Mouse (Mus musculus): Measurements from ENCODE around the gene Olfr62.
A peak's percentile ranks its signal among the peaks of the same experiment; 100 is the strongest.

Olfr62 gene

DNA sequence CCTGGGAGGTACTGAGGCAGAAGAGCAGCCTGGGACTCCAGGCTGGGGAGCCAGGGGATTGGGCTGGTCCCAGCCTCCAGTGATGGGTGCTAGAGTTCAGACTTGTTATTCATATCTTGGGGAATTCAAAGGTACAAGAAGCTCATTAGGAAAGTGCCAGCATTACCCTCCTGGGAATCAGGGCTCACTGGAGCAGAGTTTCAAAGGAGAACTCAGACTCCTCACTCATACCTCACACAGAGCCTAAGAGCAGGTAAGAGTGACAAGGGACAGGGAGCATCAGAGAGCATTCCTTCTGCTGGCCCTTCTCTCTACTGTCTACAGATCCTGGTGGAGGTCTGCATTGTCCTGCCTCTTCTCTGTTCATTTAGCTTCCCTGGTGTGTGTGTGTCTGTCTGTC is at the start of gene Olfr62:
TSS of gene Olfr62 (plus strand) at position 301 of the 400 bp plus-strand sequence.
- DNase-seq (ENCODE audit: low spot score): no peak

DNA sequence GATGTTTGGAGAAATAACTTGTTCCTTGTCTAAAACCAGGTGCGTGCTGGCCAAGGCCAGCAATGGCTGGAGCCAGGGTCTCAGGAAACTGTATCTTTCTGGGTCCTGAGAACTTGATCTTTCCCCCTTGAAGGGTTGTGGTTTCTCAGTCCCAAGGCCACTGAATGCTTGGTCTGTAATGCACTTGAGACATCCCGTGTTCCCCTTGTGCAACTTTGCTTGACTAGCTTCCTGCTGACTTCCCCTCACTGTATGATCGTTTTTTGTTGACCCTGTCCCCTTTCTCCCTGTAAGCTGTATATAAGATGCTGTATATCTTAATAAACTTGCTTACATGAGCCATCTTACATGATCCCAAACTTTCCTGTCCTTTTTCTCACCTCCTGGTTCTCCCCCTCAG is 48.9 kb upstream of the Olfr62 start:
- DNase-seq (ENCODE audit: low spot score): no peak

DNA sequence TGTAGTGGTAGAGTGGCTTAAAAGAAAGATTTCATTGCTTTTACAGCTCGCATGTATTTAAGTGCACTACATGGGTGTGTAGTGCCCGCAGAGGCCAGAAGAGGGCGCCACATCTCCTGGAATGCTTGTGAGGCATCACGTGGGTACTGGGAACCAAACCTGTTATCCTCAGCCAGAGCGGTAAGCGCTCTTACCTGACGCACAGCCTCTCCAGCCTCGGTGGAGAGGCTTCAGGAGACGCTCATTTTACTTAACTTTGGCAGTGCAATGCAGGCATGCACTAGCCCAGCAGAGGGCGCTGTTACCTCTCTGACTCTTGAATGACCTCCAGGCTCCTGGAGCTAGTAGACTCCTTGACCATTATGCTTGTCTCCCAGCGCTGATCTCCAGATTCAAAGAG is 46.1 kb upstream of the Olfr62 start:
- DNase-seq (ENCODE audit: low spot score): peak; percentile 41

DNA sequence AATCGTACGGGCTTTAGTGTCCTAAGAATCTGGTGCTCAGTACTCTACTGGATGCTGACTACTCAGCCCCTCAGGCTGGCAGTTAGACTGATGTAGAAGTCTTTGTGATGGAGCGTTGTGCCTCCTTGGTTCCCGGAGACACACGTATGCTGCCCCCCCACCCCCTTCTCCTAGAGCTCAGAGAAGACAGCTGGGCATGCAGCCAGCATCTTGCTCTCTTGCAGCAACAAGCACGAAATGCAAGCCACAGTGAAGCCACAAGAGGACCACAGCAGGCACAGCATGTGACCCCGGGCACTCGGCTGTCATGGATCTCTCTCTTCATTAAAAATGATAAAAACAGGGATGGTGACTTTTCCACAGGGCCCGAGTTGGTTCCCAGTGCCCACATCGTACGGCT is 43.3 kb upstream of the Olfr62 start:
- DNase-seq (ENCODE audit: low spot score): no peak

DNA sequence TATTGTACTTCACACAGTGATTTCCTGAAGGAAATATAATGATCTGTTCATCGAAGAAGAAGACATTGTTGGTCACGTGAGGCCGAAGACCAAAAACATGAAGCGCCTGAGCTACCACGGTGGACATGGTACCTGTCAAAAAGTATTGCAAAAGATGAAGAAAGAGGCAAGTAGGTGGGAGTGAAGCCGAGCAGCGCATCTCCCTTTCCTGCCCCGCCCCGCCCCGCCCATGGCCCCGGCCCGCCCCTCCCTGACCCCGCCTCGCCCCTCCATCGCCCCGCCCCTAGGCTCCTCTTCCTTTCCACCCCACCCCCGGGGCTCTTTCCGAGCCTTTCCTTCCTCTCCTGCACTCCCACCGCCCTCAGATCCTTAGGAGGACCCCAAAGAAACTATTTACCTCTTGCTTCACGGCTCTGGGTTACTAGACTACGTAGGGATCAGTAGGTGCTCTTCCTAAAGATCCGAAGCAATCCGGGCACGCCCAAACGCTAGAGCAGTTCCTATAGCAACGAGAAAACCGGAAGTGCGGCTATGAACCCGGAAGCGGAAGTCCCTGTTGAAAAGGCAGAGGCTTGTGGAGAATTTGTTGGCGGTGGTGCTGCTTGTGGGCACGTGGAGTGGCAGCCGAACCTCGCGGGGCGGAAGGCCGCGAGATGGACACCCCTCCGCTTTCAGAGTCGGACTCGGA is 38.3 kb upstream of the Olfr62 start, which contains the start of the genes Cfap57 and Ebna1bp2:
TSS of gene Cfap57 (minus strand) at position 499 of the 688 bp plus-strand sequence.
TSS of gene Ebna1bp2 (plus strand) at position 521 of the 688 bp plus-strand sequence.
- DNase-seq (ENCODE audit: low spot score): peak; percentile 94

DNA sequence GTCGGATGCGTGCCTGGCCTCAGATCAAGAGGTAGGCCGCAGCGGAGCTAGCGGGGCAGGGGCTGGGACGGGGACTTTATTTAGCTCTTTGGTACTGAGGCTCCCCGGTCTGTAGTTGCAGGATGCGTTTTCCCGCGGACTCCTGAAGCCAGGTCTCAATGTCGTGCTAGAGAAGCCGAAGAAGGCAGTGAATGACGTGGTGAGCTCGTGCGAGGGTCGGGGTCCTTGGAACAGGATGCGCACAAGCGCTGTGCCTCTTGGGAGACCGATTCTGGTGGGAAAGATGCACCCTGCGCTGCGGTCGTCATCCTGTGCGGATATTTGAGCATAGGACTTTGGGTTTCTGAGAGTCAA is 37.8 kb upstream of the Olfr62 start:
- DNase-seq (ENCODE audit: low spot score): no peak

DNA sequence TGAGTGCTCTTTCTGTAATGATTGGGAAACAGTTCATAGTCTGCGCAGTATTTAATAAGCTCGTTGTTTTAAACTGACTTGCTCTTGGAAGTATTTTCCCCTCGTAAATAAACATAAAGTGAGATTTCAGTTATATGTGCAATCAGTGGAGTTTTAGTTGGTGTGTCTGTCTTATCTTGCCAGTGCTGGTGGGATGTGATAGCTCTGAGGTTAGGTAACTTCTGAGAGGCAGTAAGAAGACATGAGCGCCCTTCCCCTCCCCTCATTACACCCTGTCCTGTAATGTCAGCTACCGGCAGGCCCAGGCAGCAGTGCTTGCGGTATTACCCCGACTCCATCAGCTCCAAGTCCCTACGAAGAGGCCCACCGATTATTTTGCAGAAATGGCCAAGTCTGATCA is 37.0 kb upstream of the Olfr62 start:
- DNase-seq (ENCODE audit: low spot score): no peak

DNA sequence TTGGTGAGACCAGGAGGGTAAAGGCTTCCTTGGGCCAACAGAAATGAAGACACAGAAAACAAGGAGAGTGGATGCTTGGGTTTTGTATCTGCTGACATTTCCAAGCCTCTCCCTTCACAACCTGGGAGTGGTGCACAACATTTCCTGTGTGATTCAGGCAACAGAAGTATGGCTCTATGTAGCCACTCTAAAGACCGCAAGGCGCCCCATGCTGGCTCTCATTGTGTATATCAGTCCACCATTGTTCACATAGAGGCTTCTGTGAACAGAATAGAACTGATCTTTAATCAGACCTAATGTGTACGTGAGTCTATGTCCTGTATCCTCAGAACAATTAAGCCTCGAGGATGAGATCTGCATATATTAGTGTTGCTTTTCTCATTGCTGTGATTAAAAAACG is 28.5 kb upstream of the Olfr62 start:
- DNase-seq (ENCODE audit: low spot score): no peak

DNA sequence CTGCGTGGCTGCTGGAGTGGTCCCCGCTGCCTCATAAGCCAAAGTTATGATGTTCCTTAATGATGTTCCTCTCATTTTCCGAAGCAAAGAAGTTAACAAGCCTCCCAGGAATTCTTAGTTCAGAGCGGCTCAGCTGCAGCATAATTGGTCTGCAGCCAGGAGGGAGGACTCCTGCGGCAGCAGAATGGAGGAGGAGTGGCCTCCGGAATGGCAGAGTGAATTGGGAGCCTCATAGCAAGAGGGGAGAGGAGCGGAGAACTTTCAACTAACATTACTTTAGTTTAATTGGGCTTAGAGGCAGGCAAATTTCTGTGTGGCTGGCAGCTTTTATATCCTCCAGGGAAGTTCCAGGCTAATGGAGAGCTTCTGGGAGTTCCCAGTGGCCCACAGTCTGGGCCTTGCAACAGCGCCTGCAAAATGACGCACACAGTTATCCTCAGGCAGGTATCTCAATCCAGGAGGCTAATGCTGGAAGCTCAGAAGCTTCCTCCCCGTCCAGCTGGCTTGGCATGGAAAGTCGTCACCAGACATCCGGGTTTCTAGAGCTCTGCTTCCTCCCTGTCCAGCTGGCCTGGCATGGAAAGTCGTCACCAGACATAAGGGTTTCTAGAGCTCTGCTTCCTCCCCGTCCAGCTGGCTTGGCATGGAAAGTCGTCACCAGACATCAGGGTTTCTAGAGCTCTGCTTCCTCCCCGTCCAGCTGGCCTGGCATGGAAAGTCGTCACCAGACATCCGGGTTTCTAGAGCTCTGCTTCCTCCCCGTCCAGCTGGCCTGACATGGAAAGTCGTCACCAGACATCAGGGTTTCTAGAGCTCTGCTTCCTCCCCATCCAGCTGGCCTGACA is 16.2 kb upstream of the Olfr62 start:
- DNase-seq (ENCODE audit: low spot score): no peak

DNA sequence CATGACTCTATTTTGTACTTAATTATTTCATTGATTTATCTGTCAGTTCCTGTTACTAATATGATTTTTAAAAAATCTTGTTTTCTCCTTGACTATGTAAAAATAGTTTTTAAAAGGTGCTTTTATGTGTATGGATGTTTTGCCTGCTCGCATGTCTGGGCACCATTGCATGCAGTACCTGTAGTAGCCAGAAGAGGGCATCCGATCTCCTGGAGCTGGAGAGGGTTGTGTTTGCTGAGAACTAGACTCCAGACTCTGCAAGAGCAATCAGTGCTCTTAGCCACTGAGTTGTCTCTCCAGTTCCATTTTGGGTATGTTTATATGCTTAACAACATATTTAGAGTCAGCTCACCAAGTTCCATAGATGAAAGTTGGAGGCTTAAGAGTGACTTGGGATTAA is 13.5 kb upstream of the Olfr62 start:
- DNase-seq (ENCODE audit: low spot score): peak; percentile 24

DNA sequence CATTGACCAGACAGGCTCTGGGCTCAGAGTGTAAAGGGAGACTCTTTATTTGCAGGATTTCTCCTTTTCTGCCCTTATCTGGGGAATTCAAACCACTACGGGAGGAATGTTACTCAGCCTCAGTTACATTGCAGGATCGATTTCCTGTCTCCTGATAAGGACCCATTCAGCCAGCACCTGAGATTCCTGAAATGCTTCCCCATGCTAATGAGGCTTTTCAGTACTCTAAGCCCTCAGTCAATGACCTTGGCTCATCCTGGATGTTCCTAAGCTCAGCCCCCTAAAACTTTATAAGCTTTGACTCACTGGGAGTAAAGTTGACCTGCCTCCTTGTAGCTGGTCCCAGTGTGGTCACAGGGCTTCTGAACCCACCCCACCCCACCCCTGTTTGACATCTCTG is 28.3 kb downstream of the Olfr62 start:
- peak; percentile 9 for DNase-seq (ENCODE audit: low spot score)

DNA sequence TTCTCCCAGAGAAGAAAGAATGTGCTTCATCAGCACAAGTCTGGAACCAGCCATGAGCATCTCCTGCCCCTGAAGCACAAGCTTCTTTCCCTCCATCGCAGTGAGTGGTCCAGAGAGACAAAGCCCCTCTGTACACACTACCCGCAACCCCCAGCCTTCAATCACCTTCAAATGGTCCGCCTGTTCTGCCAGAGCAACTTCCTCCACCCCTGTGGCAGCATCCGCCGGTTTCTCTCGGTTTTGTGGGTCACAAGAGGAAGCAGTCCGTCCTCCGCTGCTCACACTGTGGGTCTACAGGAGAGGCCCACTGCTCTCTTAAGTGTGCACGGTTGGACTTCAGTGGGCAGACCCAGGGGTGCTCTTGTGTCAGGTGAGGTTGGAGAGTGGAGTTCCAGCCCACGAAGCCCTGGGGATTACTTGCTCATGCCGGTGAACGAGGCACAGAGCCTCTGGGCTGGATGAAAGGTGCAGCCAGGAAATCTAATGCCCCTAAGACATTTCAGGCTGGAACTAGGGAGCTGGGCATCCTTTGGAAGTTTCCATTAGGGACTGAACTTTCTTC is 33.7 kb downstream of the Olfr62 start, which contains the start of gene Olfr1342:
TSS of gene Olfr1342 (minus strand) at position 345 of the 562 bp plus-strand sequence.
- no peak for DNase-seq (ENCODE audit: low spot score)

DNA sequence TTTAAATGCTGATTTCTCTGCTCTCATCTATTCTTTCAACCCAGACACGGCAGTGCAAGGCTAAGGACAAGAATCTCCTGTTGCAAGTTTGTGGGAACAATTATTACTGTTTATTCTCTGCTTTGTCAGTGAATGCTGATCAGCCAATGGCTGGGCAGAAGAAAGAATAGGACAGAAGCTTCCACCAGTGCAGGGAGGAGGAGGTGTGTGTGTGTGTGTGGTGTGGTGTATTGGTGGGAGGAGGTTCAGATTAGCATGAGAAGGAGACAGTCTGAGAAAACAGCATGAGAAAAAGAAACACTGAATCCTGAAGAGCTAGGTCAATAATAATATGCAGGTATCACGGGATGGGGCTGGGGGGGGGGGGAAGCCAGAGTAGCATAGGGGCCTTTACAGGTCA is 35.1 kb downstream of the Olfr62 start:
- no peak for DNase-seq (ENCODE audit: low spot score)

DNA sequence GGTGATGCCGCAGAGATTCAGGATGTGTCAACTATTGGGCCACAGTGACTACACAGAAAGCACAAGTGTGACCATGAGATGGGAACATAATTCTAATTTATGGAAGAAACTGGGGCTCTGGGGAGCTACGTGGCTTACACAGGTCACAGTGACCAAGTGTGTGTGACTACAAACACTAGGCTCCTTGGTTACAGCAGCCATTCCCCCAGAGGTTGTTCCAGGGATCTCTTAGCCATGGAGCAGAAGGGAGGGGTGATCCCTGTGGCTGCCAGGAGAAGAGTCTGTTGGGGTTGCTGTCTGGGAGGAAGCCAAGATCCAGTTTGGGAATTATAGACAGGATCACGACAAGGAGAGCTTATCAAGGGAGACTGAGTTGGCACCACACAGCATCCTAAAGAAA is 44.5 kb downstream of the Olfr62 start, which contains the start of gene Olfr1341:
TSS of gene Olfr1341 (plus strand) at position 301 of the 400 bp plus-strand sequence.
- no peak for DNase-seq (ENCODE audit: low spot score)

DNA sequence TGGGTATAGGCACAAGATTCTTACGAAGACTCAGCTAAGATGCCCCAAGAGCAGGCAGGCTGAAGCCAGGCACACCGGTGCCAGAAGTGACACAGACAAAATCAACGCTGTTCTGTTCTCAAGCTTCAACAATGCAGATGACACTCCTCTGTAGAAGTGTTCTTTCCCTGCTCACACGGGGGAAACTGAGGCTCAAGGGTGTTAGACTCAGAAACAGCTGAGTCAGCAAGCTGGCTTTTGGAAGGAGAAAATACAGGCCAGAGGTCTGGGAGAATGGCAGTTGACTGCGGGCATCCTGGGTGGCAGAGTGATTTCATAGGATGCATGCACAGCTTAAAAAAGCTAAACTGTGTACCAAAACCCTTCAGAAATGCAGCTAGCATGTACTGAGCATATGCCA is 49.3 kb downstream of the Olfr62 start:
- DNase-seq (ENCODE audit: low spot score): no peak

DNA sequence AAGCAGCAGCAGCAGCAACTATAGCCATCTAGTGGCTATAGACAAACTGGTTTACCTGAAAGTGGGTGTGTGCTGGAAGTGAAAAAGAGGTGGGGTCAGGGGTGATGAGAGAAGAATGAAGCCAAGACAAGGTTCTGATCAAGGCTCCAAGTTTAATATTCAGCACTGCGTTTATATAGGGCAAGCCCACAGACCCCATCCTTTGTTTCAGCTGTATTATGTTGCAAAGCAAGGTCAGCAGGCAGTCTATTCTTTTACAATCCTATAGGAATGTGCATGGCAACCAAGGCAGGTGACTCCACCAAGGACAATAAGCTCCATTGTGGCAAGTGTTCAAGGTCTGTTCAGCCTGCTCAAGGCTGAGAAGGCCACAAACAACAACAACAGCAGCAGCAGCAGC is 52.9 kb downstream of the Olfr62 start:
- no peak for DNase-seq (ENCODE audit: low spot score)
